Mouse (Mus musculus) heart, embryonic 11.5 days (tissue): ENCODE results near the gene Aig1. TPM values are rescaled to one million over a fixed set of nuclear protein-coding genes. Genes with fewer than 3 reads are reported as not detected.

Experiments
- ATAC-seq: fragments of 200-750 bp; cut with Nextera tagmentation; replicated peaks from 2 replicates; pipeline ENCODE4 v1.8.0; 2017; ENCODE audit warnings: moderate library complexity; ENCODE audit not compliant: insufficient number of reproducible peaks, low FRiP score, low TSS enrichment
- H3K27ac ChIP-seq: fragments of 300-500 bp; sonication (generic); 2 replicates; pipeline ENCODE4 v1.5.1; 2014; ENCODE audit warnings: mild to moderate bottlenecking, low read depth, low read length
- H3K27me3 ChIP-seq: fragments of 300-500 bp; sonication (generic); 2 replicates; pipeline ENCODE4 v1.6.1; 2014; ENCODE audit warnings: mild to moderate bottlenecking, low read length, mixed read lengths; ENCODE audit not compliant: control insufficient read depth, insufficient read depth
- H3K36me3 ChIP-seq: fragments of 300-500 bp; sonication (generic); 2 replicates; pipeline ENCODE4 v1.6.1; 2014; ENCODE audit warnings: mild to moderate bottlenecking, low read length, moderate library complexity, mixed read lengths; ENCODE audit not compliant: control insufficient read depth, insufficient read depth
- H3K4me1 ChIP-seq: fragments of 300-500 bp; sonication (generic); 2 replicates; pipeline ENCODE4 v1.6.1; 2014; ENCODE audit warnings: low read length; ENCODE audit not compliant: control insufficient read depth, insufficient read depth
- H3K4me2 ChIP-seq: fragments of 300-500 bp; sonication (generic); 2 replicates; pipeline ENCODE4 v1.6.1; 2014; ENCODE audit warnings: mild to moderate bottlenecking, moderate library complexity
- H3K4me3 ChIP-seq: fragments of 300-500 bp; sonication (generic); 2 replicates; pipeline ENCODE4 v1.5.1; 2014; ENCODE audit warnings: low read depth, low read length
- H3K9ac ChIP-seq: fragments of 300-500 bp; sonication (generic); 2 replicates; pipeline ENCODE4 v1.6.1; 2014; ENCODE audit warnings: mild to moderate bottlenecking, low read depth, low read length, moderate library complexity
- H3K9me3 ChIP-seq: fragments of 300-500 bp; sonication (generic); replicated peaks from 2 replicates; pipeline ENCODE4 v1.6.1; 2016; ENCODE audit warnings: low read length; ENCODE audit not compliant: control insufficient read depth
- WGBS: fragments of 180-500 bp; shearing (Covaris S2); extraction: QIAGEN DNeasy Blood & Tissue Kit; methylation state at CpG from one replicate; pipeline ENCODE4 v1.1.7; 2014; ENCODE audit not compliant: insufficient replicate concordance; 5-methylcytosine and 5-hydroxymethylcytosine counted together
- polyA plus RNA-seq: library from polyadenylated mRNA; unstranded; fragments of >200 nt; fragmentation: Nextera tagmentation; extraction: Ambion mirVana; gene quantifications from 2 replicates; pipeline ENCODE4 v1.2.1, GENCODE M21; 2014

Gene Aig1
- polyA plus RNA-seq, 1 experiment from 2014 or later, result 38.3 TPM

- Histone ChIP-seq H3K9ac (no peak overlapping the region), H3K27ac (no peak overlapping the region), H3K9me3 (no peaks in the 10 kb centered on the region), H3K36me3 (no peaks in the 10 kb centered on the region), H3K4me1 (no peaks in the 10 kb centered on the region), H3K27me3 (no peaks in the 10 kb centered on the region), H3K4me3 (no peak overlapping the region), H3K4me2 (no peak overlapping the region)
- no peak for ATAC-seq
- WGBS, result 81% methylated on average over 2 of the region's 2 CpGs
Observed at GRCm38 (mm10) chr10:13677440-13677839, 191.3 kb downstream of the Aig1 start.

GRCm38 (mm10) chr10:13675033-13675379 lies 193.8 kb downstream of the Aig1 start:
- Histone ChIP-seq H3K4me3 (no peak overlapping the region), H3K9ac (no peak overlapping the region), H3K4me2 (no peak overlapping the region), H3K27me3 (no peaks in the 10 kb centered on the region), H3K27ac (no peak overlapping the region), H3K9me3 (no peaks in the 10 kb centered on the region), H3K36me3 (no peaks in the 10 kb centered on the region), H3K4me1 (no peaks in the 10 kb centered on the region)
- 71% methylated on average over 3 of the region's 3 CpGs for WGBS
- ATAC-seq, result no peak

- no peaks in the 10 kb centered on the region for H3K9me3 ChIP-seq
- no peaks in the 10 kb centered on the region for H3K27me3 ChIP-seq
- H3K4me1 ChIP-seq, result no peaks in the 10 kb centered on the region
- H3K27ac ChIP-seq, result no peak overlapping the region
- no peak overlapping the region for H3K9ac ChIP-seq
- ATAC-seq, result no peak
- no peak overlapping the region for H3K4me2 ChIP-seq
- no peaks in the 10 kb centered on the region for H3K36me3 ChIP-seq
- no peak overlapping the region for H3K4me3 ChIP-seq
- WGBS, result 84% methylated on average over 7 of the region's 7 CpGs
Observed at GRCm38 (mm10) chr10:13674304-13675032, 194.3 kb downstream of the Aig1 start.

GRCm38 (mm10) chr10:13667166-13667696 lies 201.5 kb downstream of the Aig1 start:
- Histone ChIP-seq H3K27ac (no peak overlapping the region), H3K4me2 (no peak overlapping the region), H3K9ac (no peak overlapping the region), H3K4me3 (no peak overlapping the region), H3K36me3 (no peaks in the 10 kb centered on the region), H3K4me1 (no peaks in the 10 kb centered on the region), H3K27me3 (no peaks in the 10 kb centered on the region), H3K9me3 (no peaks in the 10 kb centered on the region)
- 65% methylated on average over 10 of the region's 10 CpGs for WGBS
- ATAC-seq, result no peak

GRCm38 (mm10) chr10:13663476-13663875 lies 205.3 kb downstream of the Aig1 start:
- ATAC-seq, result no peak
- no peaks in the 10 kb centered on the region for H3K9me3 ChIP-seq
- H3K9ac ChIP-seq, result no peak overlapping the region
- H3K27me3 ChIP-seq, result no peaks in the 10 kb centered on the region
- no peak overlapping the region for H3K4me2 ChIP-seq
- H3K27ac ChIP-seq, result no peak overlapping the region
- H3K4me1 ChIP-seq, result no peaks in the 10 kb centered on the region
- H3K36me3 ChIP-seq, result no peaks in the 10 kb centered on the region
- no peak overlapping the region for H3K4me3 ChIP-seq

GRCm38 (mm10) chr10:13659778-13660177 lies 209.0 kb downstream of the Aig1 start:
- no peaks in the 10 kb centered on the region for H3K9me3 ChIP-seq
- no peak overlapping the region for H3K4me2 ChIP-seq
- no peak overlapping the region for H3K4me3 ChIP-seq
- no peak overlapping the region for H3K9ac ChIP-seq
- H3K36me3 ChIP-seq, result no peaks in the 10 kb centered on the region
- no peaks in the 10 kb centered on the region for H3K27me3 ChIP-seq
- no peaks in the 10 kb centered on the region for H3K4me1 ChIP-seq
- no peak for ATAC-seq
- 54% methylated on average over 2 of the region's 2 CpGs for WGBS
- H3K27ac ChIP-seq, result no peak overlapping the region

- H3K27me3 ChIP-seq, result no peaks in the 10 kb centered on the region
- no peak overlapping the region for H3K4me2 ChIP-seq
- H3K36me3 ChIP-seq, result no peaks in the 10 kb centered on the region
- ATAC-seq, result no peak
- 85% methylated on average over 10 of the region's 10 CpGs for WGBS
- no peaks in the 10 kb centered on the region for H3K9me3 ChIP-seq
- H3K27ac ChIP-seq, result no peak overlapping the region
- H3K4me1 ChIP-seq, result no peaks in the 10 kb centered on the region
- H3K4me3 ChIP-seq, result no peak overlapping the region
- H3K9ac ChIP-seq, result no peak overlapping the region
Observed at GRCm38 (mm10) chr10:13653739-13654462, 214.9 kb downstream of the Aig1 start.

GRCm38 (mm10) chr10:13653326-13653725 lies 215.5 kb downstream of the Aig1 start:
- Histone ChIP-seq H3K9ac (no peak overlapping the region), H3K27ac (no peak overlapping the region), H3K4me2 (no peak overlapping the region), H3K4me1 (no peaks in the 10 kb centered on the region), H3K36me3 (no peaks in the 10 kb centered on the region), H3K9me3 (no peaks in the 10 kb centered on the region), H3K4me3 (no peak overlapping the region), H3K27me3 (no peaks in the 10 kb centered on the region)
- WGBS, result 92% methylated on average over 7 of the region's 7 CpGs
- ATAC-seq, result no peak

- Histone ChIP-seq H3K27ac (no peak overlapping the region), H3K4me2 (no peak overlapping the region), H3K9ac (no peak overlapping the region), H3K4me1 (no peaks in the 10 kb centered on the region), H3K9me3 (no peaks in the 10 kb centered on the region), H3K4me3 (no peak overlapping the region), H3K27me3 (no peaks in the 10 kb centered on the region), H3K36me3 (no peaks in the 10 kb centered on the region)
- ATAC-seq, result no peak
- WGBS, result 85% methylated on average over 4 of the region's 4 CpGs
Observed at GRCm38 (mm10) chr10:13652061-13652460, 216.7 kb downstream of the Aig1 start.
